Mouse (Mus musculus) stomach, embryonic 14.5 days (tissue): Measurements from ENCODE around the gene Cenpl. TPM values are rescaled to one million over a fixed set of nuclear protein-coding genes. Genes with fewer than 3 reads are reported as not detected.
A peak's percentile ranks its signal among the peaks of the same experiment; 100 is the strongest.
"Not testable (repeated sequence)": the region's sequence is repeated elsewhere in the genome, so short reads cannot be mapped to it uniquely, and the experiment has no call there.

ENCODE experiments used
- ATAC-seq: fragments of 200-750 bp; cut with Nextera tagmentation; 2 replicates; pipeline ENCODE4 v1.8.0; 2017; ENCODE audit warnings: low read depth, moderate TSS enrichment; ENCODE audit not compliant: insufficient number of reproducible peaks, insufficient read depth, low FRiP score
- H3K27ac ChIP-seq: fragments of 300-500 bp; sonication (generic); 2 replicates; pipeline ENCODE4 v1.5.1; 2014; ENCODE audit warnings: mild to moderate bottlenecking, low read length, moderate library complexity, mixed read lengths
- H3K27me3 ChIP-seq: fragments of 300-500 bp; sonication (generic); 2 replicates; pipeline ENCODE4 v1.6.1; 2014; ENCODE audit warnings: low read length, control low read depth, mixed read lengths; ENCODE audit not compliant: control insufficient read depth, insufficient read depth
- H3K36me3 ChIP-seq: fragments of 300-500 bp; sonication (generic); 2 replicates; pipeline ENCODE4 v1.6.1; 2014; ENCODE audit warnings: mild to moderate bottlenecking, control low read depth, low read length, moderate library complexity, mixed read lengths; ENCODE audit not compliant: control insufficient read depth, insufficient read depth
- H3K4me1 ChIP-seq: fragments of 300-500 bp; sonication (generic); 2 replicates; pipeline ENCODE4 v1.6.1; 2014; ENCODE audit warnings: low read length, control low read depth, mixed read lengths; ENCODE audit not compliant: control insufficient read depth, insufficient read depth
- H3K4me2 ChIP-seq: fragments of 300-500 bp; sonication (generic); replicated peaks from 2 replicates; pipeline ENCODE4 v1.6.1; 2014; ENCODE audit warnings: low read depth, low read length, control low read depth
- H3K4me3 ChIP-seq: fragments of 300-500 bp; sonication (generic); 2 replicates; pipeline ENCODE4 v1.5.1; 2014; ENCODE audit warnings: low read depth, low read length, control low read depth
- H3K9ac ChIP-seq: fragments of 300-500 bp; sonication (generic); replicated peaks from 2 replicates; pipeline ENCODE4 v1.6.1; 2014; ENCODE audit warnings: low read depth, mild to moderate bottlenecking, control low read depth, low read length, moderate library complexity, mixed read lengths
- H3K9me3 ChIP-seq: fragments of 300-500 bp; sonication (generic); 2 replicates; pipeline ENCODE4 v1.6.1; 2016; ENCODE audit warnings: low read depth, low read length, control low read depth; ENCODE audit not compliant: control insufficient read depth
- WGBS: fragments of 180-500 bp; shearing (Covaris S2); extraction: QIAGEN DNeasy Blood & Tissue Kit; methylation state at CpG from one replicate; pipeline ENCODE4 v1.1.7; 2014; 5-methylcytosine and 5-hydroxymethylcytosine counted together
- polyA plus RNA-seq: library from polyadenylated mRNA; unstranded; fragments of >200 nt; fragmentation: Nextera tagmentation; extraction: Ambion mirVana; gene quantifications from 2 replicates; pipeline ENCODE4 v1.2.1, GENCODE M21; 2014

Gene Cenpl
- 28.7 and 32.7 TPM in 2 replicates for polyA plus RNA-seq

DNA sequence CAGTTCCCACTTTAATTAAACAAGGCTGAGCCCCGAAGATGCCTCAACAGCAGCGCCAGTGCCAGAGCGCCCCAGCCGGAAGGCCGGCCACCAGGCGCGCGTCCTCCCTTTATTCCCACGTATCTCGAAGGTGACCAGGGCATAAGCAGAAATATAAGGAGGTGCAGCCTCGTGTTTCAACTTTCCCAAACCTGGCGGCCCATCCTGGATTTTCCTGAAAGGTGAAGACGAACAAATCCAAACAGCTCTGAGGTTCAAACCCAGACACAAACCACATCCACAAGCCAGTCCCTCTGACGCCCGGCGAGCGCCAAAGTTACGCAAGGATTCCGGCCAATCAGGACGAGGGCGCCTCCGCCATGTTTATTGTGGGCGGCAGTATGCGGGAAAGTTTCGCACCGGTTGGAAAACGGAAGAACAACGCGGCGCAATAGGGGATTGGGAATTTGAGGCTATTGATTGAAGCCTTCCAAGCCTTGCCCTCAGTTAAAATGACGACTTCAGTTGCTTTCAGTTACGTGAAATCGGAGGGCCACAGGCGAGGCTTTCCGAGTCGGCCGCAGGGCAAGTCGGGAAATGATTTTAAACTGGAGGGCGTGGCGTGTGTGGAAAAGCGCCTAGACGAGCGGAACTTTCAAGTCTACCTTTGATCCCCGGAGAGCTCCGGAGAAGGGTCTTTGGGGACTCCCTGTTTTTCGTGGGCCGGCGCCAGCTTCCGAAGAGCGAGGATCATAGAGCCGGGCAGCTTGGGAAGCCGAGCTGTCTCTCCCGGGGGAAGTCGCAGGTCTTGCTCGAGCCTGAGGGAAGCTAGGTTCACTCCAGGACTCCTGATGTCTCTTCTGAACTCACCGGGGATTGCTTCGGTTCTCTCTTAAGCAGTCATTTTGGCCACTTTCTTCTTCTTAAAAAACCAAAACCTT lies at the start of gene Cenpl, which contains the start of gene Dars2:
Gene Cenpl, plus strand, starts transcription at position 362 of the 920 bp plus-strand sequence.
Gene Dars2, minus strand, starts transcription at position 307 of the 920 bp plus-strand sequence.
- Histone ChIP-seq H3K27me3 (no peaks in the 10 kb centered on the region), H3K4me1 (peaks cover 14% of the 10 kb centered on the region), H3K36me3 (no peaks in the 10 kb centered on the region; the same call in 1 of the 2 replicates), H3K9me3 (no peaks in the 10 kb centered on the region), H3K4me3 (peak within 1 kb of the TSS; percentile 64), H3K4me2 (peak within 1 kb of the TSS; percentile 61), H3K27ac (peak within 1 kb of the TSS; percentile 69), H3K9ac (peak within 1 kb of the TSS; percentile 87)
- peak; percentile 97 for ATAC-seq
- under 1% methylated on average over 57 of the region's 57 CpGs for WGBS

DNA sequence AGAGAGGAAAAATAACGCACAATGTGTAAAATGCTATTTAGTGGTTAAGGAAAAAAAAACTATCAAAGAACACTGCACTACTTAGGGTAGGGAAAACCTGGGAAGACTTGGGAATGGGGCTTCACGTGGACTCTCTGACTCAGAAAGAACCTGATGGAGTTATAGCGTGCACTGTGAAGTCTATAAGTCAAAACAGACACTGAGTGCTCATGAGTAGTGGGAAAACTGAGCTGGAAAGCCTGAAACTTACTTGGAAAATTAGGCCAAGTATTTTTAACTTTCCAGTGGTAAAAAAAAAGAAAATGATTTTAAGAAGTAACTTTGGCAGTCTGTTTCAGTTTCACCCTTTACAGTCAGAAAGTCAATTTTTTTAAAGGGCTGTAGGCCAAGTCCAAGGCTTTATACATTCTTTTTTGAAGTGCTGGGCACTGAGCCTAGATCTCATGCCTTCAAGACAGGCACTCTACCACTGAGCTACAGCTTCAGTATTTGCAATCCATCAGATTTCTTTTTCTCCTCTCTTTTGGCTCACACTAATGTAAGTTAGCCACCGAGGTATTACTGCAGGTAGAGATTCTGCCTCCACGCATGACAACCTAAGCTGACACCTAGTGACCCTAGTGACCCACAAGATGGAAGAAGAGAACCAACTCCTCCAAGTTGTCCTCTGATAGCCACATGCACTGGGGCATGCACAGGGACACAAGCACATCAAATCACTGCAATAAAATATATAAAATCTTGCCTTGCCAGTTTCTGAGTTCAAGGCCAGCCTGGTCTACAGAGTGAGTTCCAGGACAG lies 44.9 kb upstream of the Cenpl start:
- Histone ChIP-seq H3K4me1 (peaks cover 2% of the 10 kb centered on the region; the same call in 1 of the 2 replicates), H3K9ac (no peak overlapping the region), H3K36me3 (peaks cover 15% of the 10 kb centered on the region; the same call in 1 of the 2 replicates), H3K27ac (no peak overlapping the region), H3K4me2 (no peak overlapping the region), H3K27me3 (no peaks in the 10 kb centered on the region), H3K4me3 (no peak overlapping the region), H3K9me3 (no peaks in the 10 kb centered on the region)
- no peak for ATAC-seq
- WGBS, result 73% methylated on average over 5 of the region's 5 CpGs

- ATAC-seq, result no peak
- Histone ChIP-seq H3K9ac (no peak overlapping the region), H3K4me3 (no peak overlapping the region), H3K9me3 (no peaks in the 10 kb centered on the region), H3K4me2 (no peak overlapping the region), H3K27me3 (no peaks in the 10 kb centered on the region), H3K27ac (no peak overlapping the region), H3K36me3 (peaks cover 30% of the 10 kb centered on the region), H3K4me1 (peaks cover 2% of the 10 kb centered on the region; the same call in 1 of the 2 replicates)
- 78% methylated on average over 2 of the region's 2 CpGs for WGBS
Observed at GRCm38 (mm10) chr1:161027196-161027595, 43.3 kb upstream of the Cenpl start.

- not testable (repeated sequence) for H3K27ac ChIP-seq, H3K9ac ChIP-seq, H3K27me3 ChIP-seq, H3K4me3 ChIP-seq, H3K9me3 ChIP-seq, ATAC-seq, H3K4me2 ChIP-seq, H3K4me1 ChIP-seq
- peaks cover 31% of the 10 kb centered on the region for H3K36me3 ChIP-seq
- 97% methylated on average over 1 of the region's 1 CpGs for WGBS
Observed at GRCm38 (mm10) chr1:161028427-161028826, 42.1 kb upstream of the Cenpl start.

DNA sequence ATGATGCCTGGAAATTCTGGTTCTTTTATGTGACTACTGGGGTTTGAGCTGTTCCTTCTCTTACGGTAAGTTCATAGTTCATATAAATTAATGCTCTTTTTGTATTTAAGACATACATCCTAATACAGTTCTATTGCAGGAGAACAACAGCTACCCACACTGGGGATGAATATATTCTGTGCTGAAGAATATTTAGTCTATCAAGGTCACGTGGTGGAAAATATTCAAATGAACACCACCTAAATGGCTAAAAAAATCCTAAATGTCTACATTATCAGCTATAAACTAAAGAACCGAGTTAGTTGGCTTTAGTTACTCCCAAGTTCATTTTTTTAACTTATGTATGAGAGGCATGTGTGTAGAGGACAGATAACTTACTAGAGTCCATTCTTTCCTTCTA lies 40.5 kb upstream of the Cenpl start:
- Histone ChIP-seq H3K27me3 (no peaks in the 10 kb centered on the region), H3K9me3 (no peaks in the 10 kb centered on the region), H3K4me3 (no peak overlapping the region), H3K27ac (no peak overlapping the region), H3K4me1 (peaks cover 2% of the 10 kb centered on the region; the same call in 1 of the 2 replicates), H3K9ac (no peak overlapping the region), H3K36me3 (peaks cover 31% of the 10 kb centered on the region), H3K4me2 (no peak overlapping the region)
- 93% methylated on average over 3 of the region's 3 CpGs for WGBS
- ATAC-seq, result no peak

GRCm38 (mm10) chr1:161031881-161032280 lies 38.6 kb upstream of the Cenpl start:
- H3K4me2 ChIP-seq, result no peak overlapping the region
- 91% methylated on average over 9 of the region's 9 CpGs for WGBS
- peaks cover 30% of the 10 kb centered on the region for H3K36me3 ChIP-seq
- no peak for ATAC-seq
- H3K4me1 ChIP-seq, result no peaks in the 10 kb centered on the region
- H3K27me3 ChIP-seq, result no peaks in the 10 kb centered on the region
- H3K9ac ChIP-seq, result no peak overlapping the region
- no peak overlapping the region for H3K4me3 ChIP-seq
- no peak overlapping the region for H3K27ac ChIP-seq
- H3K9me3 ChIP-seq, result no peaks in the 10 kb centered on the region

GRCm38 (mm10) chr1:161032345-161032744 lies 38.2 kb upstream of the Cenpl start:
- H3K27me3 ChIP-seq, result no peaks in the 10 kb centered on the region
- H3K9me3 ChIP-seq, result no peaks in the 10 kb centered on the region
- peaks cover under 1% of the 10 kb centered on the region; the same call in 1 of the 2 replicates for H3K4me1 ChIP-seq
- WGBS, result 86% methylated on average over 7 of the region's 7 CpGs
- ATAC-seq, result no peak
- no peak overlapping the region for H3K4me2 ChIP-seq
- H3K27ac ChIP-seq, result no peak overlapping the region
- no peak overlapping the region for H3K4me3 ChIP-seq
- H3K9ac ChIP-seq, result no peak overlapping the region
- H3K36me3 ChIP-seq, result peaks cover 29% of the 10 kb centered on the region

- ATAC-seq, result no peak
- H3K27me3 ChIP-seq, result no peaks in the 10 kb centered on the region
- peak overlapping the region; percentile 87 for H3K4me3 ChIP-seq
- peak overlapping the region; percentile 63 for H3K4me2 ChIP-seq
- H3K4me1 ChIP-seq, result peaks cover 4% of the 10 kb centered on the region; the same call in 1 of the 2 replicates
- H3K27ac ChIP-seq, result peak overlapping the region; percentile 95
- H3K9ac ChIP-seq, result peak overlapping the region; percentile 98
- peaks cover 43% of the 10 kb centered on the region for H3K36me3 ChIP-seq
- WGBS, result under 1% methylated on average over 21 of the region's 21 CpGs
- no peaks in the 10 kb centered on the region for H3K9me3 ChIP-seq
Observed at GRCm38 (mm10) chr1:161033856-161034434, 36.6 kb upstream of the Cenpl start.
